Mouse (Mus musculus): ENCODE measurements around the gene Mindy2. TPM values are rescaled to one million over a fixed set of nuclear protein-coding genes. Genes with fewer than 3 reads are reported as not detected.

Mindy2 gene
- total RNA-seq, 2 experiments from 2014 or later: 12.3 to 14.4 TPM

DNA sequence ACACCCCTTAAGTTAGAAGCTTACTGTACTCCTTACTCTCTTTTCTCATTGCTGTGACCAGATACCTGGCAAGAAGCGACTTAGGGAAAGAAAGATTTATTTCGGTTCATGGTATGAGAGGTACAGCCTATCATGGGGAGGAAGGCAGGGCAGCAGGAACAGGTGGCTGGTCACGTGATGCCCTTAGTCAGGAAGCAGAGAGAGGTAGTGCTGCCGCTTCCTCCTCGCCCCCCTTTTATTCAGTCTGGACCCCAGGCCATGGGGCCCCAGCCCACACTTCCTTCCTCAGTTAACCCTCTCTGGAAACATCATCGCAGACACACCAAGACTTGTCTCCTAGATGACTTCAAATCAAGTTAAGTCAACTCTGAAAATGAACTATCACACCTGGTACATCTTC, 14.3 kb upstream of the Mindy2 start:
- no peak for DNase-seq
- intact Hi-C loops (cut with DNase I; ENCODE audit: low total_unique reads): loop anchor here (10.0 kb wide), 1 partner anchor 254 kb away; no protein-coding TSS in a partner anchor

DNA sequence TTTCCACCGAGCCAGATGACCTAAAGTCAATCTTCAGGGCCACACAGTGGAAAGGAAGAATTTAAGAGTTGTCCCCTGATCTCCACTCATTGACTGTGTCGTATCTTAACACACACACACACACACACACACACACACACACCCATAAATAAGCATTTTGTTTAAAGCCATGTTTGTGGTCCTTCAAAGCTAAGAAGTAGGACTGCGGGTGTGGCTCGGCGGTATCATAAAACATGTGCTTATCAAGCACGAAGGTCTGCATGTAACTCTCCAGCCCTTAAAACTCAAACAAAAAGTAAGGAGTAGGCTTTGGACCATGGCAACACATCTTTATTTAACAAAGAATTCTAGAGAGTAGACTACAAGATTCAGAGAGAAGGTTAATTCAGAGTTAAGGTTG, 13.4 kb upstream of the Mindy2 start:
- no peak for DNase-seq
- intact Hi-C loops (cut with DNase I; ENCODE audit: low total_unique reads): loop anchor here (10.0 kb wide), 1 partner anchor 254 kb away; no protein-coding TSS in a partner anchor

DNA sequence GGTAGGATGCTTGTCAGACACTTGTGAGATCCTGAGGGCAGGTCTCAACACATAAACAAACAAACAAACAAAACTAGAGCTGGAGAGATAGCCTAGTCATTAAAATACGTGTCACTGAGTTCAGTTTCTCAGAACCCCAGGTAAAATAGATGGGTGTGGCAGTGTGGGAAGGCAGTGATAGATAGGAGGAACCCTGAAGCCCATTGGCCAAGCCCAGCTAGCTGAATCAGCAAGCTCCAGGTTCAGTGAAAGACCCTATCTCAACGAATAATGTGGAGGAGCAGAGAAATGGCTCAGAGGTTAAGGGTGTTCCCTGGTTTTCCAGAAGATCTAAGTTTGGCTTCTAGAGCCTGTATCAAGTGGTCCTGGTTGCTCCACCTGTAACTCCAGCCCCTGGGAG, 12.2 kb upstream of the Mindy2 start:
- intact Hi-C loops (cut with DNase I; ENCODE audit: low total_unique reads): loop anchor here (5.0 kb wide), 1 partner anchor 408 kb away; no protein-coding TSS in a partner anchor
- DNase-seq: no peak

DNA sequence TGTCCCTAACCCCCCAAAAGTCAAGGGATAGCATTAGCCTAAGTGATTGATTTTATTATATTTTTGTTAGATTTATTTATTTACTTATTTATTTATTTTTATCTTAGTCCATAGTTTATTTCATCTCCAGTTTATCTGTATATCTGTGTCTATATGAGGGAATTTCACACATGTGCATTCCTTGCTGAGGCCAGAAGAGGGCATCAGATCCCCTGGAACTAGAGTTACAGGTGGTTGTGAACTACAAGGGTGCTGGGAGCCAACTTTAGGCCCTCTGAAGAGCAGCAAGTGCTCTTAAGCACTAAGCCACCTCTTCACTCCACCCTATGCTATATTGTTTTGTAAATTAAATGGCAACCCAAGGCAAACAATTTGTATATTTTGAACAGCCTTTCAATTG, 11.1 kb upstream of the Mindy2 start:
- no peak for DNase-seq
- intact Hi-C loops (cut with DNase I; ENCODE audit: low total_unique reads): loop anchor here (5.0 kb wide), 1 partner anchor 409 kb away; no protein-coding TSS in a partner anchor

DNA sequence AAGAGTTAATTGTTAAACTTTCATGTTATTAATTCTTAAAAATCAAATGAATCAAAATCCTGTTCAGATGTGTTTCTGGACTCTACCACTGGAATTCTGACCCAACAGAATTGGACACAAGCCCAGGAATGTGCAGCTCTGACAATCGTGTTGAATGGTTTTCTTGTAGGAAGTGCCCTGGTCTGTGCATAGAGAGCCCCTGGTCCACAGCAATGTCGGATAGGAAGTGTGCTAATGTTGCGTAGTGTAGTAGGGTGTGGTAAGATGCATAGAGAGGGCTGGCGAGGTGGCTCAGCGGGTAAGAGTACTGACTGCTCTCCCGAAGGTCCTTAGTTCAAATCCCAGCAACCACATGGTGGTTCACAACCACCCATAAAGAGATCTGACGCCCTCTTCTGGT, 9.8 kb upstream of the Mindy2 start:
- no peak for DNase-seq
- intact Hi-C loops (cut with DNase I; ENCODE audit: low total_unique reads): loop anchor here (5.0 kb wide), 1 partner anchor 410 kb away; no protein-coding TSS in a partner anchor

DNA sequence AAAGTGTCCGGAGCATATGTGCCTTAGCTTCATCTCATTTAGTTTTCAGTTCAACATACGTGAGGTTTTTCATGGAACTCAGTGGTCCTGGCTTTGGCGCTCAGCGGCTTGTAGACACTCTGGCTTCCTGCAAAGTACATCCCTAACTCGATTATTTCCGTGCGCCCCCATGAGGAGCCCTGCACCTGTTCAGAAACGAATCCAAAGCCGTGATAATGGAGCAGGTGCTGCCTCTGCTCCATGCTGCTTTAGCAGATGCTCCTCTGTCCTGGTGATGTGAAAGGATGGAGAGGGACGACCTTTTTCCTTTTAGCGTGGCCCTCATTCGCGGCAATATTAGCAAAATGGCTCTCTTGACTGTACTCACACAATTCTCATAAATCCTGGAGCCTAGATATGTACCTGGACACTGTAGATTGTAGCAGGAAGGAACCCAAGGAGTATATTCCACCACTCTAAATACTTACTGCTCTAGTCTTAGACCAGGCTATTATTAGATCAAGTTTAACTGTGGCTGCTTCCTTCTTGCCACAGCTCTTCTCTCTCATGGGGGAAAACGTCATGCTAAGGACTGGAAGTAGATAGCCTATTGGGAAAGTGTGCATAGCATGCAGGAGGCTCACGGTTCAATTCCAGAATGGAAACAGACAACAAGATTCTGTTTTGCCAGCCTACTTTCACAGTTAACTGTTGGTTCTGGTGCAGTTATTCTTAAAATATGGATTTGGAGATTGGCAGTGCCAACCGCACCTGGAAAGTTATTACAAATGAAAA, 8.6 kb upstream of the Mindy2 start:
- intact Hi-C loops (cut with DNase I; ENCODE audit: low total_unique reads): loop anchor here (5.0 kb wide), 1 partner anchor 412 kb away; no protein-coding TSS in a partner anchor

DNA sequence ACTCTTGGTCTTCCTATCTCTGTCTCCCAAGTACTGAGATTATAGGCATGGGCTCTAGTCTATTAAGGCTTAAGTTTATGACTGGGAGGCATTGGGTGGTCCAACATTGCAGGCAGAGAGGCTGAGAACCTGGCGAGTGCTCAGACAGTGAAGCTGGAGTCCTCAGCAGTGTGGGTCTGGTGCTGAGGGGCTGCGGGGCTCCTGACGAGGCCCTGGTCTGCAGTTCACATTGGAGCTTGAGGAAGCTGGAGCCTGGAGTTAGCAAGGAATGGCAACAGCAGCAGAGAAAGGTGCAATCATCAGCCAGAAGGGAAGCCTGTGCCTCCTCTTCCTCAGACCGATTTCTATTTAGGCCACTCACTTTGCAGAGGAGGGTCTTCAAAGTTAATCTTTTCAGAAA, 7.9 kb upstream of the Mindy2 start:
- intact Hi-C loops (cut with DNase I; ENCODE audit: low total_unique reads): loop anchor here (5.0 kb wide), 1 partner anchor 412 kb away; no protein-coding TSS in a partner anchor
- no peak for DNase-seq

More for the DNA sequence above, 8.6 kb upstream of the Mindy2 start:
- DNase-seq: no peak

DNA sequence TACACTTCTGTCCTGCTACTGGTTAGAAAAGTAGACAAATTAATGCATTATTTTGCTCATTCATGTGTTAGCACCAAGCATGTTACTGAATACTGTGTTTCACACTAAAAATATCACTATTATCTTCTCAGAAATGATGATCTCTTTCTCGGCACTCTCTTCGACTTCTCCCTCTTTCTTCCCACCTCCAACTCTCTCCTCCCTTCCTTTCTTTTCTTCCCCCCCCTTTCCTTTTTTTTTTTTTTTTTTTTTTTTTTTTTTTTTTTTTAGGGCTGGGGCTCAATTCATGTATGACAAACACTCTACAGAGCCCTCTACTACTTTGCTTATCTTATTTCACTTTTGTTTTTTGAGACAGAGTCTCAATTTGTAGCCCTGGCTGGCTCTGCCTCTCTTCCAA, 1.3 kb upstream of the Mindy2 start:
- intact Hi-C loops (cut with DNase I; ENCODE audit: low total_unique reads): no loop called here
- DNase-seq: no peak

DNA sequence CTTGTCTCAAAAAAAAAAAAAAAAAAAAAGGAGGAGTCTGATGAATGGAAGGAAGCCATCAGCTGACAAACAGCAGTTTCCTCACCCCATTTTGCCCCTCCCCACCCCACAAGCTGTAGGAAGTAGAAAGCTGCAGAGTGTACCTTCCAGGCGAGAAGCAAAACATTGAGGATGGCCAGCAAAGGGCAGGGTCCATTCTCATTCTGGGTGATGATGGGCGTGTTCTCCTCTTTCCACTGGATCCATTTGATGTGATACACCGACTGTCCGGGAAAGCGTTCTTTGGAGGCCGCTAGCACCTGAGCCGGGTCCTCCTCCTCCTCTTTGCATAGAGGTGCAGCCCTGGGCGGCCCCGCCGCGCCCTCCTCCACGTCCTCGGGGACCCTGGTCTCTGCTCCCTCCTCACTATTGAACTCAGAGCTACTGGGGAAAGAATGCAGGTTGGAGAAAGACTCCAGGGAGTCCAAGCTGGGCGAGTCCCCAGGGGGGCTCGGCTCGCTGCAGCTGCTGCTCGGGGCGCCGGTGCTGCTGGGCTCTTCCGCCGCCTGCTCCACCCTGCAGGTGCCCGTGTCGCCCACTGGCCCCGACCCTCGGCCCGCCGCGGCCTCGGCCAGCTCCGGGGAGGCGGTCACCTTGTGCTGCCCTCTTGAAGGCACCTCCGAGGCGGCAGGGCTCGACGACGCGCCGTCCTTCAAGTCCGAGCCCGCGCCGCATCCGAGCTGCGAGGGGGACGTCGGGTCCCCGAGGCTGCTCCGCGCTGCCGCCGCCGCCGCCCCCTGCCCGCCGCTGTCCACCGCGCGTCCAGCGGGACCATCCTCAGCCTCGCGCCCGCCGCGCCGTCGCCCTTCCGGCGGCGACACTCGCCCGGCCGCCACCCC, 605 bp downstream of the Mindy2 start, which contains the start of gene Gm10642:
Gene Gm10642 (plus strand): TSS at position 122 of the 878 bp plus-strand sequence.
- DNase-seq: peak; percentile 33
- intact Hi-C loops (cut with DNase I; ENCODE audit: low total_unique reads): no loop called here

DNA sequence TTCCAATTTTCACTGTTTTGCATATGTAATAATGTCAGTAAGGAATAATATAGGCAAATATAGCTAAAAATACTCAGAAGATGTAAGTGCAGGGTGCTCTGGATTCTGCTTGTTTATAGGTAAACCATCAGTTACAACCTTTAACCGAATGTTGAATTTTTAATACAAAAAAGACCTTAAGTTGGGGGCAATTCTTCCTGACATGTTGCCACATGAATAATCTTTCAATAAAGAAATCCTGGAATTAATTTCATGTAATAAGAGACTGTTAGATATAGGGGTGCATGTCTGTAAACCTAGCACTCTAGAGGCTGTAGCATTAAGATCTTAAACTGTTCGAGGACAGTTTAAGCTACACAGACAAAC, 1.2 kb downstream of the Mindy2 start:
- intact Hi-C loops (cut with DNase I; ENCODE audit: low total_unique reads): no loop called here
- no peak for DNase-seq

DNA sequence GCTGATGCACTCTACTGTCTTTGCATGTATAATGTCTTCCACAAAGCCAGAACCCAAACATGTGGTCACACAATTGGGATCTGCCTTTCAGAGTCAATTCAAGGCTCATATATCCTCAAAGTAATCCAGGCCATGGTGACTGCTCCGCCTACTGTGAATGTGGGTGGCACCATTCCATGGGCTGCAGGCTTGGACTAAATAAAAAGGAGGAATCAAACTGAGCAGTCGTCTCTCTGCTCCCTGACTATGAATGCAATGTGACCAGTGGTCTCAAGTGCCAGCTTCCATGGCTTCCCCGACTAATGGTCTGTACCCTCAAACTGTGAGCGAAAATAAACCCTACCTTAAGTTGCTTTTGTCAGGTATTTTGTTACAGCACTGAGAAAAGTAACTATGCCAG, 2.5 kb downstream of the Mindy2 start:
- DNase-seq: no peak
- intact Hi-C loops (cut with DNase I; ENCODE audit: low total_unique reads): no loop called here

DNA sequence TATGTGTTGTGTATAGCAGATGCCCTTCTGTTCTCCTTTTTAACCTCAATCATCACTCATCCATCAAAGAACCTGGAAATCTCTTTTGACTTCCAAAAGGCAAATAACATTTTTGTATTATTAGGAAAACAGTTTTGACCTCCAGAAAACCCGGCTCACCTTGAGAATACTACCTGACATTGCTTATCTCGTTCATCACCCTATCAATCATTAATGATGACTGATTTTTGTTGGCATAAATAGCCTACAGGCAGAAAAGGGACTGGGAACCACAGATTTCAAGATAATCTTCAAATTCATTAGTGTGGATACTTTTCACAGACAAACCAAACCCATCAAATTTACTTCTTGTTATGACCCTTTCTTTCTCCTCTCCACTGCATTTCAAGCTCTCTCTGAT, 3.1 kb downstream of the Mindy2 start:
- intact Hi-C loops (cut with DNase I; ENCODE audit: low total_unique reads): no loop called here
- no peak for DNase-seq

DNA sequence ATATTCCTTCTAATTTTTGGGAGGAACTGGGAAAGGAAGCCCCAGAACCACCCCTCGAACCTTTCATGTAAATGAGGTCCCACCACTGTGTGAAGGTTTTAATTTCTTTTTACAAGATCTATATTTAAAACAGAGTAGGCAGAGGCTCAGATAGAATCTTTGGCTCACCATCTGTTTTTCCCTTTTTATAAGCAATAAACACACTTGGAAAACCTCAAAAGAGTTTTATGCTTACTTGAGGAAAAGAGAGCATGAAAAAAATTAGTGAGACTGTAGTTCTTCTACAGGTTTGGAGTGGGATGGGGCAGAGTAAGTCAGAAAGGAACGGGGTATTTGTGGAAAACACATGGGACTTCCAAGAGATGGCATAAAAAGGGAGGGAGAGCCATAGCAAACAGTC, 4.8 kb downstream of the Mindy2 start:
- intact Hi-C loops (cut with DNase I; ENCODE audit: low total_unique reads): no loop called here
- no peak for DNase-seq

DNA sequence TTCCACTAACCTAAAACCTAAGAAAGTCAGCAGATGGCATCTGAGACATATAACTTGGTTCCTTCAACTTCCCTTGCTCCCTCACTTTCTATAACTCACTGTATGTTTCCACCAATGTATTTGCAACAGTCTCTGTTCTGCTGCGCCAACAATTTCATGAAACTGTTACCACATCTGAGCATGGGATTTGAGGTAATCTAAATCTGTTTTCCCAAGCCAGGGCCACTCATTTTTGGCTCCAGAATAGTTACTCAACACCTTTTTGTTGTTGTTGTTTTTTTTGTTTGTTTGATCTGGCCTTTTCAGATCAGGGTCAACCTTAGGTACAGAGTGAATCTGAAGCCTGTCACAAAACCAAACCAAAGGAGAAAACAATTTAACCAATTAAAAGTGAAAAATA, 6.0 kb downstream of the Mindy2 start:
- no peak for DNase-seq
- intact Hi-C loops (cut with DNase I; ENCODE audit: low total_unique reads): no loop called here

DNA sequence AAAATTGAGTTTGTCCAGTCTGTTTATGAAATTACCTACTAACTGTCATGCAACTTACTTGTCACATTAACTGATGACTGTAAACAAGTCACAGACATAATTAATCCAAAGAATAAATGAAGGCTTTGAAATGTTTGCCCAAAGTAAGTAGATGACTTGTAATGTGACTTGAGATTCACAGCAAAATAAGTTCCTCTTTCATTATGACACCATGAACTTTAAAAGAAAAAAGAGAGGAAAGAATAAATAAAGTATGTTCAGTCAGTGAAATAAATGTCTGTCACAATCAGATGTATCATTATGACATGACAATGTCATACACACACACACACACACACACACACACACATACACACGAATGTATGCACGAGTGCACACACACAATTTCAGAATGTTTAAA, 6.7 kb downstream of the Mindy2 start:
- intact Hi-C loops (cut with DNase I; ENCODE audit: low total_unique reads): no loop called here
- no peak for DNase-seq

DNA sequence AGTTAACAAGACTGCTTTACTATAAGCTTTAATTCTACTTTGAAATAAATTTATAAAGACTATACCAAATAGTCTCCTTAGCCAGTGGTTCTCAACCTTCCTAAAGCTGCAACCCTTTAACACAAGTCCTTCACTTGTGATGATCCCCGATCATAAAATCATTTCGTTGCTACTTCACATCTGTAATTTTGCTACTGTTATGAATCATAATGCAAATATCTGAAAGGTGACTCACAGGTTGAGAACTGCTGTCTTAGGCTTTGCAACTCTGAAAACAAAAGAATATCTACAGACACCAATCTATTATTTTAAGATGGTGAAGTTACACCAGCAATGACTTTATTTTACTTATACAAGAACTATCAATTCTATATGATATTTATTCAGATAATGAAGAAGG, 20.2 kb downstream of the Mindy2 start:
- intact Hi-C loops (cut with DNase I; ENCODE audit: low total_unique reads): no loop called here

DNA sequence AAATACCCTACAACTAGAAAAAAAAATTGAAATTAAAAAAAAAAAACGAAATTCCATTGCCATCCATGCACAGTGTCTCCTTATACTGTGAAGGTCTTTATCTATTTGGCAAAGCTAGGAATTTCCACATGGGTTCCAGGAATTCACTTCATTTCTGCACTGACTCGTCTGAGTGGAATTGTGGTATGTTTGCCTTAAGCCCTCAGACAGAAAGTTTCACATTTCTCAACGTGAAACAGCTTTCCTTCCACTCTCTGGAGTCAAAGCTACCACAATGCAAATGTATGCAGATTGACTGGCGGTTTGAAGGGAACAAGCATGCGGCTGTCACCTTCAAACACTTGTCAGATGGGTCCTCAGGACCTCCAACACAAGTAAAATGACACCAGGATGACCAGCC, 25.3 kb downstream of the Mindy2 start:
- intact Hi-C loops (cut with DNase I; ENCODE audit: low total_unique reads): no loop called here
- no peak for DNase-seq

More for the DNA sequence above, 20.2 kb downstream of the Mindy2 start:
- DNase-seq: no peak

DNA sequence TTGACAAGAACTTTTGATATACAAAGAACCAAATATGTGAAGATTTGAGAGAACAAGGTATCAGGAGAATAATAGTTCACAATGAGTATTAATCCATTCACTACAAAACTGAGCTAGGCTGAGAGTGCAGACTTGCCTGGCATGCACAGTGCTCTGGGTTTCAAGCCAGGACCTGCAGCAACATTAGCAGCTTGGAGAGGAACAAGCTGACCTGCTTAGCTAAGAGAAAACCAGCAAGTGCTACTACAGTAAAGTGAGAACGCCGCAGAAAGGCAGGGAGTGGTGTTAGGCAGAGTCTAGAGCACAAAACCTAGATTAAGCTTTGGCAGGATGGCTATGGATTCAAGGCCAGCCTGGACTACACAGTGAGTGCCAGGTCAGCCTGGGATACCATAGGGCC, 27.3 kb downstream of the Mindy2 start:
- intact Hi-C loops (cut with DNase I; ENCODE audit: low total_unique reads): no loop called here
- peak; percentile 15 for DNase-seq

DNA sequence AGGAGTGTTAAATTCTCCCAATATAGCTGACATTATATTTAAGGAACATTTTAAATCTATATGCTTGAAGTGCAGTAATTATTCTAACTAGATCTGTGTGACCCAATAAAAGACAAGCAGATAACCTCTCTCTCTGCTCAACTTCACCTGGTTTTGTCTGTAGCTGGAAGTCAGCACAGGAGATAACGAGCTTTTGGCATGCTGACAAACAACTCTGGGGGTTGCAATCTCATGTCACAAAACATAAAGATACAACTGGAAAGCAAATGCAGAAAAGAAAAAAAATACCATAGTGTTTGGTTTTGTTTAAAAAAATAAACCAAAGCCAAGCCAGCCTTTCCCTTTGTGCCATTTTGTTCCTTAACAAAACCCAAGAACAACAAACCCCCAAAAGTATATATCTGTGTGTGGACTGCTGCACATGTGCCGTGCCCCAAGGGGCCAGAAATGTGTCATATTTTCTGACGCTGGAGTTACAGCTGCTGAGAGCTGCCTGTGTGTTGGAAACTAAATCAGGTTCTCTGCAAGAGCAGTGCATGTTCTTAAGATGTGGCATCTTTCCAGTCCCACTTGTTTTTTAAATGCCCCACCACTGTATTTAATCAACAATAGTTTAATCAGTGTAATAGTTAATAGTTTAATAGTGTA, 45.8 kb downstream of the Mindy2 start:
- intact Hi-C loops (cut with DNase I; ENCODE audit: low total_unique reads): no loop called here

More for the DNA sequence above, 45.8 kb downstream of the Mindy2 start:
- DNase-seq: no peak

Data from gastrocnemius, postnatal 14 days (tissue).